Mouse (Mus musculus): ENCODE measurements around the gene Ccdc155. TPM values are rescaled to one million over a fixed set of nuclear protein-coding genes. Genes with fewer than 3 reads are reported as not detected.

Ccdc155 gene
- polyA plus RNA-seq, 1 experiment from 2014 or later, result 0.33 TPM

- H3K27me3 ChIP-seq (ENCODE audit: control insufficient read depth, insufficient read depth, low read length), result no peaks in the 10 kb centered on the region
- H3K4me2 ChIP-seq (ENCODE audit: low read length), result no peak overlapping the region
- ATAC-seq (ENCODE audit: low FRiP score, low TSS enrichment) (no peak), DNase-seq (no peak)
- 91% methylated on average over 12 of the region's 12 CpGs for WGBS
- H3K4me1 ChIP-seq (ENCODE audit: control insufficient read depth, insufficient read depth, low read length), result peaks cover 14% of the 10 kb centered on the region; the same call in 1 of the 2 replicates
- H3K36me3 ChIP-seq (ENCODE audit: control insufficient read depth, insufficient read depth, low read length), result peaks cover 27% of the 10 kb centered on the region
- H3K4me3 ChIP-seq (replicated peaks; ENCODE audit: low read depth, low read length), result no peak overlapping the region
- no peak overlapping the region for H3K27ac ChIP-seq (replicated peaks; ENCODE audit: low read depth, low read length)
- no peak overlapping the region for H3K9ac ChIP-seq (replicated peaks; ENCODE audit: low read length)
- H3K9me3 ChIP-seq (ENCODE audit: control insufficient read depth, low read length), result no peaks in the 10 kb centered on the region
These were observed 26.5 kb upstream of the Ccdc155 start for GRCm38 (mm10) chr7:45231192-45231591.

GRCm38 (mm10) chr7:45229459-45230203, 24.9 kb upstream of the Ccdc155 start:
- WGBS, result 89% methylated on average over 7 of the region's 7 CpGs
- Histone ChIP-seq H3K27me3 (ENCODE audit: control insufficient read depth, insufficient read depth, low read length) (no peaks in the 10 kb centered on the region), H3K9me3 (ENCODE audit: control insufficient read depth, low read length) (no peaks in the 10 kb centered on the region), H3K4me3 (replicated peaks; ENCODE audit: low read depth, low read length) (no peak overlapping the region), H3K27ac (replicated peaks; ENCODE audit: low read depth, low read length) (no peak overlapping the region), H3K36me3 (ENCODE audit: control insufficient read depth, insufficient read depth, low read length) (peaks cover 27% of the 10 kb centered on the region), H3K9ac (replicated peaks; ENCODE audit: low read length) (no peak overlapping the region), H3K4me1 (ENCODE audit: control insufficient read depth, insufficient read depth, low read length) (peaks cover 5% of the 10 kb centered on the region; the same call in 1 of the 2 replicates), H3K4me2 (ENCODE audit: low read length) (no peak overlapping the region)
- DNase-seq (no peak), ATAC-seq (ENCODE audit: low FRiP score, low TSS enrichment) (no peak)

GRCm38 (mm10) chr7:45229046-45229445, 24.4 kb upstream of the Ccdc155 start:
- WGBS, result 99% methylated on average over 8 of the region's 8 CpGs
- H3K27ac ChIP-seq (replicated peaks; ENCODE audit: low read depth, low read length), result no peak overlapping the region
- no peaks in the 10 kb centered on the region for H3K27me3 ChIP-seq (ENCODE audit: control insufficient read depth, insufficient read depth, low read length)
- no peak overlapping the region for H3K4me3 ChIP-seq (replicated peaks; ENCODE audit: low read depth, low read length)
- DNase-seq (no peak), ATAC-seq (ENCODE audit: low FRiP score, low TSS enrichment) (no peak)
- peaks cover under 1% of the 10 kb centered on the region; the same call in 1 of the 2 replicates for H3K4me1 ChIP-seq (ENCODE audit: control insufficient read depth, insufficient read depth, low read length)
- H3K9ac ChIP-seq (replicated peaks; ENCODE audit: low read length), result no peak overlapping the region
- H3K9me3 ChIP-seq (ENCODE audit: control insufficient read depth, low read length), result no peaks in the 10 kb centered on the region
- peaks cover 27% of the 10 kb centered on the region for H3K36me3 ChIP-seq (ENCODE audit: control insufficient read depth, insufficient read depth, low read length)
- no peak overlapping the region for H3K4me2 ChIP-seq (ENCODE audit: low read length)

- peaks cover 30% of the 10 kb centered on the region for H3K36me3 ChIP-seq (ENCODE audit: control insufficient read depth, insufficient read depth, low read length)
- H3K4me2 ChIP-seq (ENCODE audit: low read length), result no peak overlapping the region
- WGBS, result 96% methylated on average over 18 of the region's 18 CpGs
- ATAC-seq (ENCODE audit: low FRiP score, low TSS enrichment) (no peak), DNase-seq (no peak)
- no peak overlapping the region for H3K27ac ChIP-seq (replicated peaks; ENCODE audit: low read depth, low read length)
- H3K27me3 ChIP-seq (ENCODE audit: control insufficient read depth, insufficient read depth, low read length), result no peaks in the 10 kb centered on the region
- H3K4me3 ChIP-seq (replicated peaks; ENCODE audit: low read depth, low read length), result no peak overlapping the region
- H3K9ac ChIP-seq (replicated peaks; ENCODE audit: low read length), result no peak overlapping the region
- no peaks in the 10 kb centered on the region for H3K4me1 ChIP-seq (ENCODE audit: control insufficient read depth, insufficient read depth, low read length)
- no peaks in the 10 kb centered on the region for H3K9me3 ChIP-seq (ENCODE audit: control insufficient read depth, low read length)
These were observed 23.9 kb upstream of the Ccdc155 start for GRCm38 (mm10) chr7:45228548-45228947.

GRCm38 (mm10) chr7:45226421-45226820, 21.7 kb upstream of the Ccdc155 start:
- DNase-seq, result no peak
- ATAC-seq (ENCODE audit: low FRiP score, low TSS enrichment), result no peak
- no peaks in the 10 kb centered on the region for H3K9me3 ChIP-seq (ENCODE audit: control insufficient read depth, low read length)

GRCm38 (mm10) chr7:45224826-45225225, 20.1 kb upstream of the Ccdc155 start:
- H3K9me3 ChIP-seq (ENCODE audit: control insufficient read depth, low read length), result no peaks in the 10 kb centered on the region
- peaks cover 32% of the 10 kb centered on the region for H3K36me3 ChIP-seq (ENCODE audit: control insufficient read depth, insufficient read depth, low read length)
- DNase-seq, result no peak
- no peak for ATAC-seq (ENCODE audit: low FRiP score, low TSS enrichment)
- no peak overlapping the region for H3K9ac ChIP-seq (replicated peaks; ENCODE audit: low read length)
- H3K27me3 ChIP-seq (ENCODE audit: control insufficient read depth, insufficient read depth, low read length), result no peaks in the 10 kb centered on the region
- H3K4me1 ChIP-seq (ENCODE audit: control insufficient read depth, insufficient read depth, low read length), result no peaks in the 10 kb centered on the region
- no peak overlapping the region for H3K27ac ChIP-seq (replicated peaks; ENCODE audit: low read depth, low read length)
- WGBS, result 95% methylated on average over 7 of the region's 7 CpGs
- no peak overlapping the region for H3K4me3 ChIP-seq (replicated peaks; ENCODE audit: low read depth, low read length)
- H3K4me2 ChIP-seq (ENCODE audit: low read length), result no peak overlapping the region

More at GRCm38 (mm10) chr7:45226421-45226820, 21.7 kb upstream of the Ccdc155 start:
- Histone ChIP-seq H3K4me2 (ENCODE audit: low read length) (no peak overlapping the region), H3K4me3 (replicated peaks; ENCODE audit: low read depth, low read length) (no peak overlapping the region), H3K4me1 (ENCODE audit: control insufficient read depth, insufficient read depth, low read length) (no peaks in the 10 kb centered on the region), H3K27ac (replicated peaks; ENCODE audit: low read depth, low read length) (no peak overlapping the region), H3K27me3 (ENCODE audit: control insufficient read depth, insufficient read depth, low read length) (no peaks in the 10 kb centered on the region), H3K9ac (replicated peaks; ENCODE audit: low read length) (no peak overlapping the region), H3K36me3 (ENCODE audit: control insufficient read depth, insufficient read depth, low read length) (peaks cover 32% of the 10 kb centered on the region)
- 99% methylated on average over 5 of the region's 5 CpGs for WGBS

- no peaks in the 10 kb centered on the region for H3K9me3 ChIP-seq (ENCODE audit: control insufficient read depth, low read length)
- WGBS, result 90% methylated on average over 2 of the region's 2 CpGs
- peaks cover 17% of the 10 kb centered on the region for H3K36me3 ChIP-seq (ENCODE audit: control insufficient read depth, insufficient read depth, low read length)
- H3K4me1 ChIP-seq (ENCODE audit: control insufficient read depth, insufficient read depth, low read length), result peaks cover 9% of the 10 kb centered on the region; the same call in 1 of the 2 replicates
- H3K27ac ChIP-seq (replicated peaks; ENCODE audit: low read depth, low read length), result no peak overlapping the region
- H3K4me3 ChIP-seq (replicated peaks; ENCODE audit: low read depth, low read length), result no peak overlapping the region
- no peaks in the 10 kb centered on the region for H3K27me3 ChIP-seq (ENCODE audit: control insufficient read depth, insufficient read depth, low read length)
- no peak overlapping the region for H3K9ac ChIP-seq (replicated peaks; ENCODE audit: low read length)
- no peak overlapping the region for H3K4me2 ChIP-seq (ENCODE audit: low read length)
- ATAC-seq (ENCODE audit: low FRiP score, low TSS enrichment) (no peak), DNase-seq (no peak)
These were observed 17.0 kb upstream of the Ccdc155 start for GRCm38 (mm10) chr7:45221680-45222079.

- Histone ChIP-seq H3K36me3 (ENCODE audit: control insufficient read depth, insufficient read depth, low read length) (peaks cover 8% of the 10 kb centered on the region), H3K27me3 (ENCODE audit: control insufficient read depth, insufficient read depth, low read length) (peaks cover 8% of the 10 kb centered on the region), H3K4me1 (ENCODE audit: control insufficient read depth, insufficient read depth, low read length) (peaks cover 13% of the 10 kb centered on the region; the same call in 1 of the 2 replicates), H3K27ac (replicated peaks; ENCODE audit: low read depth, low read length) (peak overlapping the region; percentile 83), H3K9ac (replicated peaks; ENCODE audit: low read length) (peak overlapping the region; percentile 72), H3K9me3 (ENCODE audit: control insufficient read depth, low read length) (no peaks in the 10 kb centered on the region), H3K4me2 (ENCODE audit: low read length) (peak overlapping the region; percentile 68), H3K4me3 (replicated peaks; ENCODE audit: low read depth, low read length) (peak overlapping the region; percentile 48)
- DNase-seq, result peak; percentile 88
- 0% methylated on average over 13 of the region's 13 CpGs for WGBS
- peak; percentile 83 for ATAC-seq (ENCODE audit: low FRiP score, low TSS enrichment)
These were observed 11.9 kb upstream of the Ccdc155 start for GRCm38 (mm10) chr7:45216442-45217183.

Measured in midbrain, embryonic 14.5 days (tissue).